Mouse (Mus musculus): ENCODE measurements around the gene Gm36210. TPM values are rescaled to one million over a fixed set of nuclear protein-coding genes. Genes with fewer than 3 reads are reported as not detected.
"Not testable (repeated sequence)": the region's sequence is repeated elsewhere in the genome, so short reads cannot be mapped to it uniquely, and the experiment has no call there.

Gm36210 gene
- polyA plus RNA-seq, 1 experiment = not detected

GRCm38 (mm10) chr7:4865090-4865489 is 41.2 kb downstream of the Gm36210 start:
- Histone ChIP-seq H3K4me1 (ENCODE audit: control insufficient read depth, insufficient read depth, low read length) (no peaks in the 10 kb centered on the region; the same call in 1 of the 2 replicates), H3K27ac (ENCODE audit: control insufficient read depth, insufficient read depth, low read depth, low read length, poor library complexity) (no peak overlapping the region), H3K4me3 (replicated peaks; ENCODE audit: control insufficient read depth, low read depth, low read length) (no peak overlapping the region)
- 62% methylated on average over 5 of the region's 5 CpGs for WGBS
- TF ChIP-seq POLR2A (IDR thresholded peaks at IDR 0.05; ENCODE audit: borderline replicate concordance, control insufficient read depth, low read depth, low read length) (no peak), CTCF (IDR thresholded peaks at IDR 0.05; ENCODE audit: control insufficient read depth, insufficient read depth, low read length) (peak; percentile 35; the same call in 1 of the 2 replicates)

DNA sequence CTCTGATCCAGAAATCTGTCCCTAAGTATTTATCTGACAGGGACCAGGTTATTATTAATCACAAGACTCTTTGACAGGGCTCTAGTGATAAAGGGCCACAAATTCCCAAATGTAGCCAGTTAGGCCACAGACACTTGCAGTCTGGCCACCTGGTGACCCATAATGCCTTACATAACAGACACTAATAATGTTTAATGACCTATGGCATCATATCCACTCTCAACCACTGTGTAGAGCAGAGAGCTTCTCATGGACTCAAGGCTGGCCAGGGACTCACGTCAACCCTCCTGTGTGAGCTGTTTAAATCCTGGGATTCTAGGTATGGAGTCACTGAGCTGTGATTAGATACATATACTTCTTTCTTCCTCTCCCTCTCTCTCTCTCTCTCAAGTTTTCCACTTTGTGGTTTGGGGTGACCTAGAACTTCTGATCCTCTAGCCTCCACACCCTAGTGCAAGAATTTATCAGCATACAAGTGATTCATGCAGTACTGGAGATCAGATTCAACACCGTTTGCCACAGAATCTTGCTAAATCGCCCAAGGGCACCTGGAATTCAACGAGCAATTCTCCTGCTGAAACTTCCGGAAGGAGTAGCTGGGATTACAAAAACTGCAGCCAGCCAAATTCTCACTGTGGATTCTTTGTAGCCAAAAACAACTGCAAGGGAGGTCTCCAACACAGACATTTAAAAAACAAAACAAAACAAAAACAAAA is 42.0 kb downstream of the Gm36210 start:
- no peak overlapping the region for H3K27ac ChIP-seq (ENCODE audit: control insufficient read depth, insufficient read depth, low read depth, low read length, poor library complexity)
- no peak for TF ChIP-seq CTCF (IDR thresholded peaks at IDR 0.05; ENCODE audit: control insufficient read depth, insufficient read depth, low read length)
- no peak for TF ChIP-seq POLR2A (IDR thresholded peaks at IDR 0.05; ENCODE audit: borderline replicate concordance, control insufficient read depth, low read depth, low read length)

GRCm38 (mm10) chr7:4863541-4864080 is 42.7 kb downstream of the Gm36210 start:
- WGBS = 71% methylated on average over 7 of the region's 7 CpGs
- H3K4me3 ChIP-seq (replicated peaks; ENCODE audit: control insufficient read depth, low read depth, low read length) = no peak overlapping the region
- no peak overlapping the region for H3K27ac ChIP-seq (ENCODE audit: control insufficient read depth, insufficient read depth, low read depth, low read length, poor library complexity)
- TF ChIP-seq CTCF (IDR thresholded peaks at IDR 0.05; ENCODE audit: control insufficient read depth, insufficient read depth, low read length) = no peak
- no peak for TF ChIP-seq POLR2A (IDR thresholded peaks at IDR 0.05; ENCODE audit: borderline replicate concordance, control insufficient read depth, low read depth, low read length)
- no peaks in the 10 kb centered on the region; the same call in 1 of the 2 replicates for H3K4me1 ChIP-seq (ENCODE audit: control insufficient read depth, insufficient read depth, low read length)

More for the DNA sequence above, 42.0 kb downstream of the Gm36210 start:
- WGBS = 79% methylated on average over 5 of the region's 5 CpGs
- no peak overlapping the region for H3K4me3 ChIP-seq (replicated peaks; ENCODE audit: control insufficient read depth, low read depth, low read length)
- H3K4me1 ChIP-seq (ENCODE audit: control insufficient read depth, insufficient read depth, low read length) = no peaks in the 10 kb centered on the region; the same call in 1 of the 2 replicates

- no peaks in the 10 kb centered on the region; the same call in 1 of the 2 replicates for H3K4me1 ChIP-seq (ENCODE audit: control insufficient read depth, insufficient read depth, low read length)
- no peak overlapping the region for H3K27ac ChIP-seq (ENCODE audit: control insufficient read depth, insufficient read depth, low read depth, low read length, poor library complexity)
- H3K4me3 ChIP-seq (replicated peaks; ENCODE audit: control insufficient read depth, low read depth, low read length) = no peak overlapping the region
- TF ChIP-seq CTCF (IDR thresholded peaks at IDR 0.05; ENCODE audit: control insufficient read depth, insufficient read depth, low read length) (no peak), POLR2A (IDR thresholded peaks at IDR 0.05; ENCODE audit: borderline replicate concordance, control insufficient read depth, low read depth, low read length) (no peak)
- 9% methylated on average over 1 of the region's 1 CpGs for WGBS
These were observed 43.3 kb downstream of the Gm36210 start for GRCm38 (mm10) chr7:4863041-4863440.

GRCm38 (mm10) chr7:4860926-4861325 is 45.4 kb downstream of the Gm36210 start:
- not testable (repeated sequence) for H3K4me3 ChIP-seq (replicated peaks; ENCODE audit: control insufficient read depth, low read depth, low read length); H3K4me1 ChIP-seq (ENCODE audit: control insufficient read depth, insufficient read depth, low read length); H3K27ac ChIP-seq (ENCODE audit: control insufficient read depth, insufficient read depth, low read depth, low read length, poor library complexity)
- 72% methylated on average over 3 of the region's 3 CpGs for WGBS

DNA sequence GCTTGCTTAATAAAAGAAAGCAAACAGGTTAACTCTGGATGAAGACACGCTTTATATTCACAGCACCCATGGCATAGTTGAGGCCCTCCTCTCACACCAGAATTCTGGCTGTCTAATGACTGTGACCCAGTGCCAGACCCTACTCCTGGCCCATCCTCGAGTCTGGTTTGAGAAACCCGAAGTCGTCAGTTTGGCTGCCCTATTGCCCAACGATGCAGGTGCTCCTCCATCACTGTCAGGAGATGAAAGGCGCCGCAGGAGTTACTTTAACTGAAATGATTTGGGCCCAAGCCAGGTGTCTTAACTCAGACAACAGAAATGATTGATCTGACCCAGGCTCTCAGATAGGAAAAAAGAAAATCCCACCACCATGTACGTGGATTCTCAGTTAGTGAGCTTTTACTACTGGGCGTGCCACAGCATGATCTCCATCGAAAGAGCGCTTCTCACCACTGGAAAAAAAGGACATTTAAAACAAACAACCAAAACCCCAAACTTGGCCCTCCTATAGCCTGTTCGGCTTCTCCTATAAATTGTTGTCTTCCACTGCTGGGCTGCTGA is 46.8 kb downstream of the Gm36210 start:
- TF ChIP-seq POLR2A (IDR thresholded peaks at IDR 0.05; ENCODE audit: borderline replicate concordance, control insufficient read depth, low read depth, low read length) = no peak
- TF ChIP-seq CTCF (IDR thresholded peaks at IDR 0.05; ENCODE audit: control insufficient read depth, insufficient read depth, low read length) = no peak
- no peak overlapping the region for H3K4me3 ChIP-seq (replicated peaks; ENCODE audit: control insufficient read depth, low read depth, low read length)
- 75% methylated on average over 12 of the region's 12 CpGs for WGBS
- no peak overlapping the region for H3K27ac ChIP-seq (ENCODE audit: control insufficient read depth, insufficient read depth, low read depth, low read length, poor library complexity)
- no peaks in the 10 kb centered on the region for H3K4me1 ChIP-seq (ENCODE audit: control insufficient read depth, insufficient read depth, low read length)

GRCm38 (mm10) chr7:4857321-4857720 is 49.0 kb downstream of the Gm36210 start:
- no peak for TF ChIP-seq CTCF (IDR thresholded peaks at IDR 0.05; ENCODE audit: control insufficient read depth, insufficient read depth, low read length)
- Histone ChIP-seq H3K4me3 (replicated peaks; ENCODE audit: control insufficient read depth, low read depth, low read length) (no peak overlapping the region), H3K27ac (ENCODE audit: control insufficient read depth, insufficient read depth, low read depth, low read length, poor library complexity) (no peak overlapping the region), H3K4me1 (ENCODE audit: control insufficient read depth, insufficient read depth, low read length) (no peaks in the 10 kb centered on the region)
- 77% methylated on average over 7 of the region's 7 CpGs for WGBS

DNA sequence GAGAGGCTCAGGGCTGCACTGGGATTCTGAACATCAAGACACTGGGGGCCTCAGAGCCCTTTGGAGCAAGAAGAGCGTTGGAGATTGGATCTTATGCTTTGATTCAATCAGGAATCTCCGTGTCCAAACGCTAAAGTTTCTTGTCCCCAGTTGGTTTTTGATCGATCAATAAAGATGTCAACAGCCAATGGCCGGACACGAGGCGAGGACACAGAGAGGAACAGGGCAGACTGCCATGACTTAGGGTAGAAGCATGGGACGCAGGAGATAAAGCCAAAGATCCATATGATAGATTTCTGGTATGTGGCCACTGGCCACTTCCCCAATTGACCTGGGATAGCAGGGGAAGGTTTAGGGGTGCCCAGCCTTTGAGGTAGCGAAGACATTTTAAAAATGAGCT is 49.8 kb downstream of the Gm36210 start:
- TF ChIP-seq POLR2A (IDR thresholded peaks at IDR 0.05; ENCODE audit: borderline replicate concordance, control insufficient read depth, low read depth, low read length) = no peak
- no peak for TF ChIP-seq CTCF (IDR thresholded peaks at IDR 0.05; ENCODE audit: control insufficient read depth, insufficient read depth, low read length)
- H3K27ac ChIP-seq (ENCODE audit: control insufficient read depth, insufficient read depth, low read depth, low read length, poor library complexity) = no peak overlapping the region
- H3K4me1 ChIP-seq (ENCODE audit: control insufficient read depth, insufficient read depth, low read length) = no peaks in the 10 kb centered on the region
- 70% methylated on average over 9 of the region's 9 CpGs for WGBS
- H3K4me3 ChIP-seq (replicated peaks; ENCODE audit: control insufficient read depth, low read depth, low read length) = no peak overlapping the region

Data from bone marrow, adult 2 months (tissue).